Mouse (Mus musculus): ENCODE data around the gene Unc79.

- TF ChIP-seq POLR2A (IDR thresholded peaks at IDR 0.05; ENCODE audit: insufficient read depth, low read depth, low read length) (no peak), CTCF (IDR thresholded peaks at IDR 0.05; ENCODE audit: insufficient read depth, low read depth, low read length) (no peak)
These were observed 206.7 kb downstream of the Unc79 start for GRCm38 (mm10) chr12:103155406-103155805.
